Mouse (Mus musculus): Measurements from ENCODE around the gene Slco1c1.

DNA sequence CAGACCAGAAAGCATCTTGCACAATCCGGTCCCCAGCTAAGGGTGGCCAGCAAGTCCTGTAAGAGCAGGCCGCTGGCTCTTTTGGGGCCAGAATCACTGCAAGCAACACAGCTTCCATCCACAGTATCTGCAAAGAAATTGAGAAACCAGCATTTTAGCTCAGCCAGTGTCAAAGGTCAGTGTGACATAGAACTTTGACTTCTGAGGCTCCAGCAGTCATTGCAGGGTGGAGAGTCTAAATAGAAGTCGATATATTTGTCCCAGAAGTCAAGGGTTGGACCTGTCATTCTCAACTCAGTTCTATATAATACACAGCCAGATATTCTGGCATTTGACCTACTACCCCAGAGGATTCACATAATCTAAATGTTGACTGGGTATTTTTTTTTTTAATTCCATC lies 91.2 kb downstream of the Slco1c1 start:
- TF ChIP-seq CTCF (IDR thresholded peaks at IDR 0.05; ENCODE audit: low read depth) (no peak), EP300 (IDR thresholded peaks at IDR 0.05; ENCODE audit: low read depth) (no peak)
